Mouse (Mus musculus): Measurements from ENCODE around the gene Zbed3.

The Zbed3 gene

GRCm38 (mm10) chr13:95332086-95332899 is 8.9 kb downstream of the Zbed3 start:
- DNase-seq: no peak

- no peak for DNase-seq
Observed at GRCm38 (mm10) chr13:95336122-95336677, 12.8 kb downstream of the Zbed3 start.

GRCm38 (mm10) chr13:95343470-95343869 is 20.1 kb downstream of the Zbed3 start:
- no peak for DNase-seq

GRCm38 (mm10) chr13:95345869-95346268 is 22.5 kb downstream of the Zbed3 start:
- DNase-seq: no peak

DNA sequence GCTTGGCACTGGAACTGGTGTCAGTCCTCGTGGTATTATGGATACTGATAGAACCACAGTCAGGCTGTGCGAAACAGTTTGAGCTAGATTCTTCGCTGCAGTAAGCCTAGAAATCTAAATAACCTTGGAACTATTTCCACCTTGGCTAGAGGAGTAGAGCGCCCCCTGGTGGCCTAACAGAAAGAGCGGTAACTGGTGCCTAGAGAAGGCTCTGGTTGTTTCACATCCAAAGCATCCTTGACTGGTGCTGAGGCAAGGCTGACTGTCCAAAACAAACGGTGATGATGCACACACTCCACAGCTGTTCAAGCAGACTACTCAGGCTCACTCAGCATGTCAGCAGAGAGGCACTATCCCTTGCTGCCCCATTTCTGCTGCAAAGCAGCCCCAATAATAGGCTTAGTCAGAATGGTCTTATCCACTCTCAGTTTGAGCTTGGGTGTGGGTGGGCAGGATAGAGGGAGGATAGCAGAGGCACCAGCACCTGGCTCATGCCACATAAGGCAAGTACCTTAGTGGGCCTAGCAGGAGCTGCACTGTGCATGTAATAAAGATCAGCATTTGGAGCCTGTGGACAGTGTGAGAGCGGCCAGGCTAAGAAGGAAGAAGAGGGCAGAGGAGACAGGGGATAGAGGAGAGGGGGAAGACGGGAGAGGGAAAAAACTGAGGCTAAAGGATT is 23.7 kb downstream of the Zbed3 start:
- peak; percentile 89 for DNase-seq

DNA sequence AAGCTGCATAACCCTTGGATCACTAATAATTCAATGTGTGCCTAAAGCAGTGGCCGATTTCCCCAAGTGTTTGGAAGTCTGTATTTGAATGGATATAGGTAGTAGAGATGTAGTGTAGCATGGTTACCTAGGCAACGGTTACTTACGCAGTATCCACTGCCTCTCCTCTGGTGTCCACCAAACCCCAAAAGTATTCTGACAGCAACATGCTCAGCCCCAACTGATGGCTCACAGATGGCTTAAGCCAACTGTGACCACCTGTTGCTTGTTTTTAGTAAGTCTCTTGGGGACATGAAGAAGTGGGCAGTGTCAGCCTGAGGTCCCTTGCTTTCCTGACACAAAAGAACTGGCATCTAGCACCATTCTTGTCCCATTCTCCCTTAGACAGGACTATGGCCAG is 25.1 kb downstream of the Zbed3 start:
- DNase-seq: no peak

GRCm38 (mm10) chr13:95358223-95358622 is 34.8 kb downstream of the Zbed3 start:
- no peak for DNase-seq

- DNase-seq: peak; percentile 92
Observed at GRCm38 (mm10) chr13:95363440-95363839, 40.0 kb downstream of the Zbed3 start.

DNA sequence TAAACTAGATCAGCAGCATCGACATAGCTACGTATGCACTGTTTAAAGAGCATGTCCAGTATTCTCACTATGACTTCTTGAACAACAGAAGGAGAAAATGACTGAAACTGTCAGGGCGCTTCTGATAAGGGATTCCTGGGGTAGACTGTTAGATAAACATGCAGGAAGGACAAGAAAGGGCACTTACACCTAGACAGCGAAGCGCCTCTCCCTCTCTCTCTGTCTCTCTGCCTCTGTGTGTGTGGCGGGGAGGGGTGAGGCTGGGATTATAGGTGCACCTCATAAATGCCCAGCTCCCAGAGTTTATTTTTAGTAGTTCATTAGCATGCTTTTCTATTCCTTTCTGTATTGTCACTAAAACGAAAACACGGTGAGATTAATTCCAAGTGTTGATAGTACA is 42.9 kb downstream of the Zbed3 start:
- DNase-seq: no peak

DNA sequence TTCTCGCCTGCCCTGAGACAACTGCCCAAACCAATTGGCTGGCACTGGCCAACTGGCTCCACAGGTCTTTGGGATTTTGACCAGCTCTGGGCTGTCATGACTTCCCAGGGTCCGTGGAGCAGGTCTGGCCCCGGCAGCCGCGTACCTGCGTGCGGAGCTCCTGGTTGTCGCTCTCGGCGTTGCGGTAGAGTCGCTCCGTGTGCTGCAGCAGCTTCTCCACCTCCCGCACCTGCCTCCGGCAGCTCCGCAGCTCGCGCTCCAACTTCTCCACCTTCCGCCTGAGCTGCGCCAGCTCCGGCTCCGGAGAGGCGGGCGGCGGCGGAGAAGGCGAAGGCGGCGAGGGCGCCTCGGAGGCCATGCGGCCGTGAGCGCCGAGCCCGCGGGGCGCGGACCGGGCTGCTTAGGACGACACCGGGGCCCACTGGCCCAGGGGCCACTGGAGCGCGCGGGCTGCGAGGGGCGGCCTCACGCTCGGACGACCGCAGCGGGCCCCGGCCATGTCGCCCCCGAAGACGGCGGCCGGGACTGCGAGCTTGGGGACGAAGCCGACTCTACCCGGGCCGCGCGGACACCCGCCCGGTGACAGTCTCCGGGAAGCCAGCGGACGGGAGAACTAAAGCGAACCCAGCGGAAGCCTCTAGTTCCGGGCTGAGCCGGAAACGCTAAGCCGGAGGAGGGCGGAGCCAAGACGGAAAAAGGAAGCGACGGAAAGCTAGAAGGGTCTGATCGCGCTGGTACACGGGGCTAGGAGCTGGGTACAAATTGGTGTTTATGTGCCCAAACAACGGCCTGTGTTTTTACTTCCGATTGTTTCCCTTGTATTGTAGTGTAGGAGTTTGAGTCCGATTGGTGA is 51.5 kb downstream of the Zbed3 start, which contains the start of gene Aggf1:
Gene Aggf1 (minus strand): TSS at position 652 of the 853 bp plus-strand sequence.
- peak; percentile 99 for DNase-seq

DNA sequence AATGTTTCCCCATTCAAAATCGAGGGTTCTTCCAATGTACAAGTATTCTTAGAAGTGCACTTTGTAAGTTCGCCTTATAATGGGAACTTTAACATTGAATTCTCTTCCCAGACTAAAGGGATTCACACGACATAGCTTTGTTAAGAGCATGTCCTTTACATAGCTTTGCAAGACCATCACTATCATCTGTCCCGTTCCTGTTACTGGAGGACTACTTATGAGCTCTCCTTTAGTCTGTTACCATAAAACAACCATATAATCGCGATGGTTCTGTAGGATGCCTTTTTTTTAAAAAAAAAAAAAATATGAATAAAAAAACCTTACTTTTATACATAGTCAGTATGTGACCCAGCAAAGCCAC is 52.1 kb downstream of the Zbed3 start:
- no peak for DNase-seq

- peak; percentile 86 for DNase-seq
Observed at GRCm38 (mm10) chr13:95376689-95377289, 53.4 kb downstream of the Zbed3 start.

DNA sequence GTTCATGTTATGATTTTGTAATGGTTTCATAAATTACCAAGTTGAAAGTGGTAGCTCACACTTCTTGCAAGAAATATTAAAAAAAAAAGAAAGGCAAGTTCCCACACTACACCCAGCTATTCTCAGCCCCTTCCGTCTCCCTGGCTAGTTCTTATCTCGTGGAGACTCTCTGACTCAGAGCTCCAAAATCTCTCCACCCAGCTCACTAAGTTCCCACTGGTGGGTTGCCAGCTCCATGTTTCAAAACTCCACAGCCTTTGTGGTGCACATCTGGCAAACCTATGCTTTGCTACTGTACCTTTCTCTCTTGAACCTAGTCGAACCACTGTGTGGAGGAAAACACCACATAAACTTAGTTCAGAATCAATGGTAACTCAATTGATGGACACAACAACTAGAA is 55.3 kb downstream of the Zbed3 start:
- peak; percentile 95 for DNase-seq

GRCm38 (mm10) chr13:95382418-95382817 is 59.0 kb downstream of the Zbed3 start:
- DNase-seq: peak; percentile 87
